8 mouse cellular contexts compared by ENCODE assay signal in the genomic region with DNA sequence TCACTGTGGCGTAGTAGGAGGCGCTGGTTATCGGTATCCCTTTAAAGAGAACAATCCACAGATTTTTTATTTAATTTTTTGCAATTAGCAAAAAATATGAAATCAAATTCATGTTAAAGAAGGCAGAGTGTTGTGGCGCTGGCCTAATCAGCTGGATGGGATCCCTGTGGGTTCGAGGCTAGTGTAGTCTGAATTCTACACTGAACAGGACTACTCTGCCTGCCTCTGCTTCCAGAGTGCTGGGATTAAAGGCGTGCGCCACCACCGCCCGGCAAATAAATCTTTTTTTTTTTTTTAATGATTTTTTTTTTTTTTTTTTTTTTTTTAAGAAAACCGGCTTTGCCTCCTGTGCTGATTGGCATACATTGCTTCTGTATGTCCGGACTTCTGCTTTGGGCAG. TPM values are rescaled to one million over a fixed set of nuclear protein-coding genes. Genes with fewer than 3 reads are reported as not detected.
DNase-seq lines count a peak whose midpoint lies in the region; ATAC-seq and TF ChIP-seq lines count a peak whose summit lies in the region.

No protein-coding gene starts in this region.

- peaks cover 25% of the 10 kb centered on the region for H3K9me3 ChIP-seq in kidney, embryonic 16.5 days (ENCODE audit: low read length)
- 0 out of 2 replicates have a peak, but pooled peaks cover 3% of the 10 kb centered on the region for H3K9me3 ChIP-seq in embryonic facial prominence, embryonic 11.5 days (replicated peaks; ENCODE audit: control insufficient read depth, low read length)
- no peaks in the 10 kb centered on the region for H3K9me3 ChIP-seq in hindbrain, postnatal 0 days (ENCODE audit: low read length)
- no peaks in the 10 kb centered on the region for H3K9me3 ChIP-seq in midbrain, postnatal 0 days (ENCODE audit: low read length)

- peak overlapping the region; percentile 86 for H3K4me2 ChIP-seq in kidney, embryonic 16.5 days (replicated peaks; ENCODE audit: low read depth, low read length)
- peak overlapping the region; percentile 74 for H3K4me2 ChIP-seq in embryonic facial prominence, embryonic 11.5 days (ENCODE audit: low read depth, low read length)
- peak overlapping the region; percentile 87 for H3K4me2 ChIP-seq in hindbrain, postnatal 0 days (ENCODE audit: low read depth, low read length)
- peak overlapping the region; percentile 94 for H3K4me2 ChIP-seq in midbrain, postnatal 0 days (ENCODE audit: low read depth, low read length, poor library complexity, severe bottlenecking)

- peaks cover 26% of the 10 kb centered on the region for H3K36me3 ChIP-seq in kidney, embryonic 16.5 days (ENCODE audit: insufficient read depth, low read length)
- H3K36me3 ChIP-seq in embryonic facial prominence, embryonic 11.5 days (replicated peaks; ENCODE audit: control insufficient read depth, insufficient read depth, low read depth, low read length) = peaks cover 18% of the 10 kb centered on the region
- H3K36me3 ChIP-seq in hindbrain, postnatal 0 days (ENCODE audit: insufficient read depth, low read length) = peaks cover 19% of the 10 kb centered on the region
- H3K36me3 ChIP-seq in midbrain, postnatal 0 days (ENCODE audit: insufficient read depth, low read length) = peaks cover 13% of the 10 kb centered on the region

- peak overlapping the region; percentile 69 for H3K4me3 ChIP-seq in kidney, embryonic 16.5 days (ENCODE audit: low read length)
- peak overlapping the region; percentile 54 for H3K4me3 ChIP-seq in embryonic facial prominence, embryonic 11.5 days (ENCODE audit: low read depth, low read length)
- peak overlapping the region; percentile 63 for H3K4me3 ChIP-seq in hindbrain, postnatal 0 days (ENCODE audit: low read length)
- H3K4me3 ChIP-seq in midbrain, postnatal 0 days (ENCODE audit: low read depth, low read length) = peak overlapping the region; percentile 69

- H3K27me3 ChIP-seq in kidney, embryonic 16.5 days (ENCODE audit: insufficient read depth, low read length) = no peaks in the 10 kb centered on the region
- H3K27me3 ChIP-seq in embryonic facial prominence, embryonic 11.5 days (ENCODE audit: control insufficient read depth, insufficient read depth, low read length) = no peaks in the 10 kb centered on the region
- H3K27me3 ChIP-seq in hindbrain, postnatal 0 days (ENCODE audit: insufficient read depth, low read length) = no peaks in the 10 kb centered on the region
- no peaks in the 10 kb centered on the region for H3K27me3 ChIP-seq in midbrain, postnatal 0 days (ENCODE audit: insufficient read depth, low read length)

- peak overlapping the region; percentile 81 for H3K9ac ChIP-seq in kidney, embryonic 16.5 days (replicated peaks; ENCODE audit: low read length)
- peak overlapping the region; percentile 61 for H3K9ac ChIP-seq in embryonic facial prominence, embryonic 11.5 days (replicated peaks; ENCODE audit: low read length)
- H3K9ac ChIP-seq in hindbrain, postnatal 0 days (replicated peaks; ENCODE audit: low read length) = peak overlapping the region; percentile 73
- H3K9ac ChIP-seq in midbrain, postnatal 0 days (replicated peaks; ENCODE audit: low read length, poor library complexity, severe bottlenecking) = peak overlapping the region; percentile 57

- WGBS in kidney, embryonic 16.5 days = 42% methylated on average over 11 of the region's 11 CpGs
- WGBS in embryonic facial prominence, embryonic 11.5 days = 50% methylated on average over 11 of the region's 11 CpGs
- 50% methylated on average over 11 of the region's 11 CpGs for WGBS in hindbrain, postnatal 0 days
- WGBS in midbrain, postnatal 0 days = 41% methylated on average over 11 of the region's 11 CpGs

- no peak for ATAC-seq in kidney, embryonic 16.5 days (ENCODE audit: low FRiP score, low TSS enrichment)
- ATAC-seq in embryonic facial prominence, embryonic 11.5 days (replicated peaks; ENCODE audit: insufficient number of reproducible peaks, low FRiP score, low TSS enrichment, low read depth) = peak; percentile 27; the same call in 1 of the 2 replicates
- peak; percentile 4; the same call in 1 of the 2 replicates for ATAC-seq in hindbrain, postnatal 0 days
- ATAC-seq in midbrain, postnatal 0 days (ENCODE audit: low FRiP score) = 0 out of 2 replicates have a peak, but pooled peaks have one; percentile 5

- no peak for TF ChIP-seq CTCF in hindbrain, postnatal 0 days (IDR thresholded peaks at IDR 0.05; ENCODE audit: low read depth)
- no peak for TF ChIP-seq CTCF in midbrain, postnatal 0 days (IDR thresholded peaks at IDR 0.05)

- peaks cover 5% of the 10 kb centered on the region for H3K4me1 ChIP-seq in kidney, embryonic 16.5 days (ENCODE audit: insufficient read depth, low read length)
- H3K4me1 ChIP-seq in embryonic facial prominence, embryonic 11.5 days (ENCODE audit: control insufficient read depth, insufficient read depth, low read length) = no peaks in the 10 kb centered on the region
- H3K4me1 ChIP-seq in hindbrain, postnatal 0 days (ENCODE audit: insufficient read depth, low read length) = no peaks in the 10 kb centered on the region; the same call in 1 of the 2 replicates
- no peaks in the 10 kb centered on the region for H3K4me1 ChIP-seq in midbrain, postnatal 0 days (ENCODE audit: insufficient read depth, low read length)

- no peak overlapping the region for H3K27ac ChIP-seq in kidney, embryonic 16.5 days (ENCODE audit: low read length)
- no peak overlapping the region for H3K27ac ChIP-seq in embryonic facial prominence, embryonic 11.5 days (replicated peaks; ENCODE audit: low read depth, low read length)
- H3K27ac ChIP-seq in hindbrain, postnatal 0 days = no peak overlapping the region
- H3K27ac ChIP-seq in midbrain, postnatal 0 days (ENCODE audit: low read depth, low read length) = no peak overlapping the region

- DNase-seq in kidney, postnatal 14 days = no peak
- DNase-seq in embryonic facial prominence, embryonic 11.5 days (ENCODE audit: low spot score) = no peak
- DNase-seq in hindbrain, postnatal 0 days (ENCODE audit: low spot score) = no peak
- DNase-seq in midbrain, postnatal 0 days (ENCODE audit: low spot score) = no peak
- DNase-seq in frontal cortex, postnatal 25 days (ENCODE audit: low spot score in 2 of 2) = no peak
- no peak for DNase-seq in spleen, postnatal 36 days (ENCODE audit: low spot score in 2 of 2)
- DNase-seq in kidney, adult 9 months = no peak

RNA-seq across cellular contexts. Expression of a gene that starts 0.7 kb away (rescaled TPM):
- polyA plus RNA-seq in kidney, embryonic 16.5 days (2015; fragmentation: Nextera tagmentation; extraction: Ambion mirVana) = 29.3 and 31.0 TPM in 2 replicates
- 24.3 and 24.5 TPM in 2 replicates for polyA plus RNA-seq in embryonic facial prominence, embryonic 11.5 days (2014; fragmentation: Nextera tagmentation; extraction: Ambion mirVana)
- total RNA-seq in hindbrain, postnatal 0 days (2014; rRNA removed) = 13.9 and 17.9 TPM in 2 replicates
- 19.8 and 20.3 TPM in 2 replicates for polyA plus RNA-seq in hindbrain, postnatal 0 days (2015; fragmentation: Nextera tagmentation; extraction: Ambion mirVana)
- total RNA-seq in midbrain, postnatal 0 days (2014; rRNA removed) = 18.3 and 20.3 TPM in 2 replicates
- 16.5 and 17.6 TPM in 2 replicates for polyA plus RNA-seq in midbrain, postnatal 0 days (2015; fragmentation: Nextera tagmentation; extraction: Ambion mirVana)

RNA-seq across cellular contexts. Expression of a gene that starts 17.7 kb away (rescaled TPM):
- 23.2 and 25.7 TPM in 2 replicates for polyA plus RNA-seq in kidney, embryonic 16.5 days (2015; fragmentation: Nextera tagmentation; extraction: Ambion mirVana)
- 34.4 and 37.0 TPM in 2 replicates for polyA plus RNA-seq in embryonic facial prominence, embryonic 11.5 days (2014; fragmentation: Nextera tagmentation; extraction: Ambion mirVana)
- total RNA-seq in hindbrain, postnatal 0 days (2014; rRNA removed) = 10.8 and 11.1 TPM in 2 replicates
- polyA plus RNA-seq in hindbrain, postnatal 0 days (2015; fragmentation: Nextera tagmentation; extraction: Ambion mirVana) = 19.0 and 19.5 TPM in 2 replicates
- 13.9 and 20.3 TPM in 2 replicates for total RNA-seq in midbrain, postnatal 0 days (2014; rRNA removed)
- polyA plus RNA-seq in midbrain, postnatal 0 days (2015; fragmentation: Nextera tagmentation; extraction: Ambion mirVana) = 17.8 and 18.7 TPM in 2 replicates

RNA-seq across cellular contexts. Expression of a gene that starts 18.8 kb away (rescaled TPM):
- 1,654 and 1,686 TPM in 2 replicates for polyA plus RNA-seq in kidney, embryonic 16.5 days (2015; fragmentation: Nextera tagmentation; extraction: Ambion mirVana)
- 2,512 and 2,650 TPM in 2 replicates for polyA plus RNA-seq in embryonic facial prominence, embryonic 11.5 days (2014; fragmentation: Nextera tagmentation; extraction: Ambion mirVana)
- total RNA-seq in hindbrain, postnatal 0 days (2014; rRNA removed) = 422 and 471 TPM in 2 replicates
- polyA plus RNA-seq in hindbrain, postnatal 0 days (2015; fragmentation: Nextera tagmentation; extraction: Ambion mirVana) = 910 and 964 TPM in 2 replicates
- 598 and 662 TPM in 2 replicates for total RNA-seq in midbrain, postnatal 0 days (2014; rRNA removed)
- 861 and 905 TPM in 2 replicates for polyA plus RNA-seq in midbrain, postnatal 0 days (2015; fragmentation: Nextera tagmentation; extraction: Ambion mirVana)

RNA-seq across cellular contexts. Expression of a gene that starts 25.4 kb away (rescaled TPM):
- 0.71 and 0.84 TPM in 2 replicates for polyA plus RNA-seq in kidney, embryonic 16.5 days (2015; fragmentation: Nextera tagmentation; extraction: Ambion mirVana)
- polyA plus RNA-seq in embryonic facial prominence, embryonic 11.5 days (2014; fragmentation: Nextera tagmentation; extraction: Ambion mirVana) = 1.2 TPM in 2 replicates
- 1.0 and 1.2 TPM in 2 replicates for total RNA-seq in hindbrain, postnatal 0 days (2014; rRNA removed)
- 1.6 and 1.7 TPM in 2 replicates for polyA plus RNA-seq in hindbrain, postnatal 0 days (2015; fragmentation: Nextera tagmentation; extraction: Ambion mirVana)
- total RNA-seq in midbrain, postnatal 0 days (2014; rRNA removed) = 2.6 and 6.3 TPM in 2 replicates
- 1.5 and 1.8 TPM in 2 replicates for polyA plus RNA-seq in midbrain, postnatal 0 days (2015; fragmentation: Nextera tagmentation; extraction: Ambion mirVana)
